Mouse (Mus musculus) hindbrain, embryonic 12.5 days (tissue): ENCODE measurements around the gene Gar1. TPM values are rescaled to one million over a fixed set of nuclear protein-coding genes. Genes with fewer than 3 reads are reported as not detected.

Experiments used
- ATAC-seq: fragments of 200-750 bp; cut with Nextera tagmentation; 2 replicates; pipeline ENCODE4 v1.8.0; 2017; ENCODE audit warnings: moderate TSS enrichment; ENCODE audit not compliant: low FRiP score
- H3K27ac ChIP-seq: fragments of 300-500 bp; sonication (generic); 2 replicates; pipeline ENCODE4 v1.5.1; 2016; ENCODE audit warnings: mild to moderate bottlenecking
- H3K27me3 ChIP-seq: fragments of 300-500 bp; sonication (generic); 2 replicates; pipeline ENCODE4 v1.6.1; 2016; ENCODE audit warnings: mild to moderate bottlenecking
- H3K36me3 ChIP-seq: fragments of 300-500 bp; sonication (generic); 2 replicates; pipeline ENCODE4 v1.6.1; 2016; ENCODE audit warnings: mild to moderate bottlenecking
- H3K4me1 ChIP-seq: fragments of 300-500 bp; sonication (generic); 2 replicates; pipeline ENCODE4 v1.6.1; 2016
- H3K4me2 ChIP-seq: fragments of 300-500 bp; sonication (generic); replicated peaks from 2 replicates; pipeline ENCODE4 v1.6.1; 2016; ENCODE audit warnings: mild to moderate bottlenecking
- H3K4me3 ChIP-seq: fragments of 300-500 bp; sonication (generic); 2 replicates; pipeline ENCODE4 v1.5.1; 2016; ENCODE audit warnings: mild to moderate bottlenecking
- H3K9ac ChIP-seq: fragments of 300-500 bp; sonication (generic); 2 replicates; pipeline ENCODE4 v1.6.1; 2016; ENCODE audit warnings: mild to moderate bottlenecking, moderate library complexity
- H3K9me3 ChIP-seq: fragments of 300-500 bp; sonication (generic); replicated peaks from 2 replicates; pipeline ENCODE4 v1.6.1; 2016; ENCODE audit warnings: mild to moderate bottlenecking
- WGBS: fragments of 180-500 bp; shearing (Covaris S2); methylation state at CpG from one replicate; pipeline ENCODE4 v1.1.7; 2016; 5-methylcytosine and 5-hydroxymethylcytosine counted together
- polyA plus RNA-seq: library from polyadenylated mRNA; unstranded; fragments of >200 nt; fragmentation: Nextera tagmentation; extraction: Ambion mirVana; gene quantifications from 2 replicates; pipeline ENCODE4 v1.2.1, GENCODE M21; 2016

The Gar1 gene
- 77.1 and 80.8 TPM in 2 replicates for polyA plus RNA-seq

DNA sequence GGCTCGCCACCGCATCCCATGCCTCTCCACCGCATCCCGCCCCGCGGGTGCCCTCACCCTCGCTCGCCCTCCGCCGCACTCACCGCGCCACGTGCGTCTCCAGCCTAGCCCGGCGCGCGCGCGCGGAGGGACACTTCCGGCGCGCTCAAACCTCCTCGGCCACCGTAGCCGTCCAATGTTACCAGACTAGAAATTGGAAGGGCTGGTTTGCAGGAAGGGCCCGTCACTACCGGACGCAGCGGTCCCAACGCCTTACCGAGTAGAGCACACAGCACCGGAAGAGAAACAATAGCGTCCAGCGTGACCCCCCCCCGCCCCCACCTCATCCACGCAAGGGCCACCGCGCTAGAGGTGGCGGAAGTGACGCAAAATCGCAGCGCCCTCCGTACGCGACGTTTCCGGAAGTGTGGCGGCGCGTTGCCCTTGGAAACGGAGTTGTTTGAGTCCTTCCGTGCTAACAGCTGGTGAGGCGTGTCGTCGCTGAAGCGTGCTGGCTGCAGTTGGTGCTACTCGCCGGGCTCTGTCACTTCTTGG is at the start of gene Gar1:
Gene Gar1, minus strand, starts transcription at position 362 of the 534 bp plus-strand sequence.
- peak within 1 kb of the TSS; percentile 76 for H3K9ac ChIP-seq
- WGBS: under 1% methylated on average over 60 of the region's 60 CpGs
- H3K4me1 ChIP-seq: peaks cover 11% of the 10 kb centered on the region
- no peaks in the 10 kb centered on the region for H3K27me3 ChIP-seq
- H3K36me3 ChIP-seq: peaks cover 5% of the 10 kb centered on the region; the same call in 1 of the 2 replicates
- peak within 1 kb of the TSS; percentile 64 for H3K4me2 ChIP-seq
- peak; percentile 95 for ATAC-seq
- H3K9me3 ChIP-seq: no peaks in the 10 kb centered on the region
- peak within 1 kb of the TSS; percentile 90 for H3K4me3 ChIP-seq
- H3K27ac ChIP-seq: peak within 1 kb of the TSS; percentile 93

DNA sequence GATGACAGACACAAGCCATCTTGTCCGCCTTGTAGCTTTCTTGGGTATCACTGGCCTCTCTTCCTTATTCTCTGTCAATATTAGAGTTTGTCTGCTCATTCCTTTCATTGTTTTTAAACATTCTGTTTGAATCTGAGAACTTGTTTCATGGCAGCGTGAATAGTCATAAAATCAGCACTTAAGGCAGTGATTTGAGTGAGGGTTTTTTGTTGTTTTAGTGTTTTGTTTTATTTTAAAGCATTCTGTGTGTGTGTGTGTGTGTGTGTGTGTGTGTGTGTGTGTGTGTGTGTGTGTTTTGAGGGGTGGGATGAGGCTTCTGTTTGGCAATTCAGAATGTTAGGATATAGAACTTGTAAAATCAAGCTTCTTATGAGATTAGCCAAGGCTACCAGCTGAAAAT is 48.7 kb upstream of the Gar1 start:
- Histone ChIP-seq H3K4me3 (peak overlapping the region; percentile 67; the same call in 1 of the 2 replicates), H3K4me2 (peak overlapping the region; percentile 88), H3K27ac (no peak overlapping the region), H3K27me3 (0 out of 2 replicates have a peak, but pooled peaks cover 3% of the 10 kb centered on the region), H3K9ac (no peak overlapping the region), H3K4me1 (peaks cover 3% of the 10 kb centered on the region; the same call in 1 of the 2 replicates), H3K9me3 (0 out of 2 replicates have a peak, but pooled peaks cover 4% of the 10 kb centered on the region), H3K36me3 (no peaks in the 10 kb centered on the region)
- ATAC-seq: no peak
- 87% methylated on average over 2 of the region's 2 CpGs for WGBS

DNA sequence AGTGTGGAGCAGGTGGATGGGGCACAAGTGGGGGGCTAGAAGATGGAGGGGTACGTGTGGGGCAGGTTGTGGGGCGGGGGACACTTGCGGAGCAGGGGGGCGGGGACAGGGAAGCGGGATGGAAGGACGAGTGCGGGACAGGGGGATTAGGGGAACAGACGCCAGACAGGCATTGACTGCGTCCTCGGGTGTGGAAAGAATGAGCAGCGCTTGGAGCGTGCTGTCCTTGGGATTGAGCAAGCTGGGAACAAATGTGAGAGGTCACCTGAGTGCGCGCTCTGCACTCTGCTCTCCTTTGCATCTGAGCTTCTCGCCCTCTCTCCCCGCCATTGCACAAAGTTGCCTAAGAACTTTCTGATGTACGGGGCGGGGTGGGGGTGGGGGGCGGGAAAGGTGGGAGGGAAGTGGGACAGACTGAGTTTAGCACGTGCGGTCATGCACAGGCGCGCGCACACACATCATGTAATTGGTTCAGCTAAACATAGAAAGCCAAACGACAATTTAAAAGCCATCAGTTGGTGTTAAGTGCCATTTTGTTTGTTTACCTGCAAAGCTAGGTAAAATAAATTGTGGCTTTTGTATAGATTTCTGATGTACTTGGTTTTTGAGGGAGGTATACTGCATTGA is 48.0 kb upstream of the Gar1 start:
- Histone ChIP-seq H3K9me3 (0 out of 2 replicates have a peak, but pooled peaks cover 4% of the 10 kb centered on the region), H3K27ac (peak overlapping the region; percentile 79), H3K9ac (peak overlapping the region; percentile 76), H3K36me3 (no peaks in the 10 kb centered on the region), H3K4me1 (peaks cover 3% of the 10 kb centered on the region; the same call in 1 of the 2 replicates), H3K4me2 (peak overlapping the region; percentile 88), H3K27me3 (0 out of 2 replicates have a peak, but pooled peaks cover 3% of the 10 kb centered on the region), H3K4me3 (peak overlapping the region; percentile 67)
- 0% methylated on average over 25 of the region's 25 CpGs for WGBS
- peak; percentile 61 for ATAC-seq

DNA sequence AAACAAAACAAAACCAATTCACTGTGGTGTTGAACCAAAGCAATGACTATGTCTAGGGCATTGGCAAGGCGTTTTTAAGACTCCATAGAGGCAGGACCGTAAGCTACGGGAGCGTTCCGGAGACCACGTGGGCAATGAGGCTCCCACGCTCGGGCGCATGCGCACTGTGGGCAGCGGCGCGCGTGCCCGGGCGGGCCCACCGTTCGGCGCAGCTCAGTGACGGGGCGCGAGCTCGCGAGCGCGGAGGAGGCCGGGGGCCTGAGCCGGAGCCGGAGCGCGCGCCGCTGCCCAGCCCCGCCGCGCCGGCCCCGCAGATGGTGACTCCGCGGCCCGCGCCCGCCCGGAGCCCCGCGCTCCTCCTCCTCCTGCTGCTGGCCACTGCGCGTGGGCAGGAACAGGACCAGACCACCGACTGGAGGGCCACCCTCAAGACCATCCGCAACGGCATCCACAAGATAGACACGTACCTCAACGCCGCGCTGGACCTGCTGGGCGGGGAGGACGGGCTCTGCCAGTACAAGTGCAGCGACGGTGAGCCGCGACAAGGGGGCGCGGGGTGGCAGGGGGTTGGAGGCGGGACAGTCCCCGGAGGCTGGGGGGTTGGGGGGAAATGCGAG is 47.3 kb upstream of the Gar1 start, which contains the start of gene Pla2g12a:
Gene Pla2g12a, plus strand, starts transcription at position 202 of the 617 bp plus-strand sequence.
- peak within 1 kb of the TSS; percentile 79 for H3K27ac ChIP-seq
- H3K36me3 ChIP-seq: no peaks in the 10 kb centered on the region
- peaks cover 3% of the 10 kb centered on the region; the same call in 1 of the 2 replicates for H3K4me1 ChIP-seq
- under 1% methylated on average over 58 of the region's 66 CpGs for WGBS
- H3K4me2 ChIP-seq: peak within 1 kb of the TSS; percentile 88
- H3K9me3 ChIP-seq: 0 out of 2 replicates have a peak, but pooled peaks cover 4% of the 10 kb centered on the region
- peak; percentile 96 for ATAC-seq
- peak within 1 kb of the TSS; percentile 76 for H3K9ac ChIP-seq
- H3K27me3 ChIP-seq: 0 out of 2 replicates have a peak, but pooled peaks cover 3% of the 10 kb centered on the region
- peak within 1 kb of the TSS; percentile 67 for H3K4me3 ChIP-seq

DNA sequence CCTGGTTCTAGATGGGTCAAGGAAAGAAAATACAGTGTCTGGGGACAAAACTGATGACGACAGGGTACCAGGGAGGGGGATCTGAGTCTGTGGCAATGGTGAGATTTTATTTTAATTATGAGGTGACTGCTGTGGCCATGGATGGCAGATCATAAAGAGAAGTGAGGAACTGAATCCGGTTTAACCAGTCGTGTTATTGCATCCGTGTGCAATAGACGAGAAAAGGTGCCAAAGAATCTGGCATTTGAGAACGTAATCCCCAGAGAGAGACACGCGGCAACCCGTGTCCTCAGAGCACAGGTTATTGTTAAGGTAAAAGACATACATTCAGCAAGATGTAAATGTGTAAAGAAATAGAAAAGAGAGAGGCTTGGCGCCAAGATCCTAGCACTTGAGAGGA is 46.1 kb upstream of the Gar1 start:
- ATAC-seq: no peak
- Histone ChIP-seq H3K4me2 (no peak overlapping the region), H3K9me3 (0 out of 2 replicates have a peak, but pooled peaks cover 4% of the 10 kb centered on the region), H3K9ac (no peak overlapping the region), H3K27me3 (0 out of 2 replicates have a peak, but pooled peaks cover 3% of the 10 kb centered on the region), H3K27ac (no peak overlapping the region), H3K4me3 (no peak overlapping the region), H3K36me3 (no peaks in the 10 kb centered on the region), H3K4me1 (peaks cover 3% of the 10 kb centered on the region; the same call in 1 of the 2 replicates)
- WGBS: 94% methylated on average over 10 of the region's 10 CpGs

DNA sequence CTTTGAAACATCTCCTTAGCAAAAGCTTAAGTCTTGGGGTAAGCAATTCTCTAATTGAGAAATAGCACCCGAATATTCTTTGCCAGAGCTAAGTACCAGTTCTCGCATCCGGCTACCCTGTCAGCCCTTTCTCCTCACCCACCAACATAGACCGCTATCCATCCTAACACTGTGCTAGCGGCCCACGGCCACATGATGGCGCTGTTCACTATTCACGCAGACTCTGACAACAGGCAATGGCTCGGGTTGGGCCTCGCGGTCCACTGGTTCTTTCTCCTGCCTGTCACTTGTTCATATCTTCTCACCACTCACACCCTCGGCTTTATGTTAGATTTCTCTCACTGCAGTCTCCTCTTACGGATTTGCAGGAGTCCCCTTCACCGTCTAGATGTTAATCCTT is 32.5 kb upstream of the Gar1 start:
- Histone ChIP-seq H3K9ac (no peak overlapping the region), H3K9me3 (no peaks in the 10 kb centered on the region), H3K27me3 (no peaks in the 10 kb centered on the region), H3K4me3 (no peak overlapping the region), H3K4me1 (no peaks in the 10 kb centered on the region), H3K36me3 (no peaks in the 10 kb centered on the region), H3K4me2 (no peak overlapping the region), H3K27ac (no peak overlapping the region)
- WGBS: 52% methylated on average over 14 of the region's 14 CpGs
- no peak for ATAC-seq

DNA sequence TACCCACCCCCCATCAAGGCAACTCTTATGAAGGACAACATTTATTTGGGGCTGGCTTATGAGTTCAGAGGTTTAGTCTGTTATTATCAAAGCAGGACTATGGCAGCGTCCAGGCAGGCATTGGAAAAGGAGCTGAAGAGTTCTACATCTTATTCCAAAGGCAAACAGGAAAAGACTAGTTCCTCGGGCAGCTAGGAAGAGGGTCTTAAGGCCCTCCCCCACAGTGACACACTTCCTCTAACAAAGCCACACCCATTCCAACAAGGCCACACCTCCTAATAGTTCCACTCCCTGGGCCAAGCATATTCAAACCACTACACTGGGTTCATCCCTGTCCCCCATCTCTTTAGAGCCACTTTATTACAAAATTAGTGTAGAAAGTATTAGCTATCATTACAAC is 31.4 kb upstream of the Gar1 start:
- H3K4me3 ChIP-seq: no peak overlapping the region
- 73% methylated on average over 2 of the region's 2 CpGs for WGBS
- ATAC-seq: no peak
- 0 out of 2 replicates have a peak, but pooled peaks cover 3% of the 10 kb centered on the region for H3K9me3 ChIP-seq
- no peaks in the 10 kb centered on the region for H3K4me1 ChIP-seq
- no peak overlapping the region for H3K9ac ChIP-seq
- H3K27ac ChIP-seq: no peak overlapping the region
- H3K27me3 ChIP-seq: no peaks in the 10 kb centered on the region
- H3K4me2 ChIP-seq: no peak overlapping the region
- H3K36me3 ChIP-seq: no peaks in the 10 kb centered on the region

DNA sequence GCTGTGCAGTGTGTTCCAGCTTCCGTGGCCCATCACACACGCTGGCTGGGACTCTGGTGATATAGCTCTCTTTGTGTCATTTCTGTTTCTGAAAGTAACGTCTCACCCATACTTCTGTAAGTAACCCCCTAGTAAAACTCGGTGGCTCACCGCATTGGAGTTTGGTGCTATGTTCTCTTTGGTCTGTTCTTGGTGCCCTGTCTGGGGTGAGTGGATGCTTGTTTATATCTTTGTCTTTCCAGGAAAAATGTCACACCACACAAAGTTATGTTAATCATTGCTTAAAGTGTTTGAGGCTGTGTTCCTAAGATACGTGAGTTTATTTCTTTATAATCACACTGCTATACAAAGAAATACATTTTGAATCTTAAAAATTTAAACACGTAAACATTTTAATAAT is 15.7 kb upstream of the Gar1 start:
- Histone ChIP-seq H3K27me3 (no peaks in the 10 kb centered on the region), H3K9ac (no peak overlapping the region), H3K4me1 (no peaks in the 10 kb centered on the region), H3K4me2 (no peak overlapping the region), H3K36me3 (no peaks in the 10 kb centered on the region), H3K4me3 (no peak overlapping the region), H3K27ac (no peak overlapping the region), H3K9me3 (no peaks in the 10 kb centered on the region)
- WGBS: 85% methylated on average over 7 of the region's 7 CpGs
- no peak for ATAC-seq

DNA sequence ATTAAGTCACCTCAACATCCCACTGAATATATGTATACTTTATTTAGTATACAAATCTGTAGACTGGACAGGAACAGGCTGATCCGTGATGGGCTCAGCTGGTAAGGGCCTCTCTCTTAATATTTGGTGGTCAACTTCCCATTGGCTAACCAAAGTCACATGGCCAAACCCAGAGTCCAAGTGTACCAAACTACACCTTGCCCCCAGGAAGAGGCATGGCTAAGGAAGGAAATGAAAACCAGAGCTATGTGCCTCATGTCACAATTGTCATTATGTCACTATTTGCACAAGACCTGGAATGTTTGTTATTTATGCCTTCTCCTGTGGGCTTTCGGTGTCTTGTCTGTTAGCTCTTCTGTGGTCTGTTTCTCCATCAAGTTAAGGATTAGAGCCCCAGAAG is 14.7 kb upstream of the Gar1 start:
- H3K27me3 ChIP-seq: no peaks in the 10 kb centered on the region
- no peak overlapping the region for H3K27ac ChIP-seq
- H3K4me3 ChIP-seq: no peak overlapping the region
- no peak for ATAC-seq
- 92% methylated on average over 2 of the region's 2 CpGs for WGBS
- no peaks in the 10 kb centered on the region for H3K9me3 ChIP-seq
- no peak overlapping the region for H3K4me2 ChIP-seq
- no peaks in the 10 kb centered on the region for H3K4me1 ChIP-seq
- no peak overlapping the region for H3K9ac ChIP-seq
- no peaks in the 10 kb centered on the region for H3K36me3 ChIP-seq

DNA sequence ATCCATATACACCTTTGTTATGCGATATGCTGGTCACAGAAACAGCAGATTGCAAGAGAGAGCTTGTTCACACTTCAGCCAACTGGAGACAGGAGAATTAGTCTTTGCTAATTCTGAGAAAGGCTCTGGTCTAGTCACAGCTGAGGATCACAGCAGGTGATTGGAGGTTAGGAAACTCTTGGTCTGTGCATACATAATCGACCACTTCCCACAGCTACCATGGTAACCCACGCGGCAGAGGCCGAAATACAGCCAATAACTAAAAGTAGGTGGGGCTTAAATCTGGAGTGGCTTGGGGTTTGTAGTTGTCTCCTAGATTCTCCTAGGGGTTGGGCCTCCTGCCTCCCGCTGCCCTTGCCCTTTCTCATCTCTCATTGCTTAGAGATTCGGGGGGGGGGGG is 6.8 kb upstream of the Gar1 start:
- no peak overlapping the region for H3K4me2 ChIP-seq
- no peak for ATAC-seq
- no peaks in the 10 kb centered on the region for H3K27me3 ChIP-seq
- H3K36me3 ChIP-seq: no peaks in the 10 kb centered on the region
- H3K4me3 ChIP-seq: no peak overlapping the region
- H3K27ac ChIP-seq: no peak overlapping the region
- no peak overlapping the region for H3K9ac ChIP-seq
- H3K9me3 ChIP-seq: no peaks in the 10 kb centered on the region
- H3K4me1 ChIP-seq: peaks cover 4% of the 10 kb centered on the region; the same call in 1 of the 2 replicates
- WGBS: 48% methylated on average over 7 of the region's 7 CpGs

DNA sequence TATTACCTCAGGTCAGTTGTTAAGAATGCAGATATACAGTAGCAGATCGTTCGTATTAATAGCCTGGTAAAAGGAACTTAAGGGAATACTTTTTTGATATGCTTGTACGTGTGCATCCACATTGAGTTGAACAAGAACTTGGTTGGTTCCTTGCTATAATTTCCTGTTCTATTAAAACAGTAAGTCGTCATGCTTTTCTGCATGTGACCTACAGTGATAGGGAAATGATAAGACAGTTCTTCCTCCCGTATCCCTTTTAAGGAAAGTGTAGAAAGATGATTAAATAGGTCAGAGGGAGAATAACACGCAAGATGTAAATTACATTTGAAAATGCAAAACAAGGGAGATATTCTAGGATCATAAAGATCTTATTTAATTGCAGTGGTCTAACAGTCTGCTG is 5.8 kb upstream of the Gar1 start:
- Histone ChIP-seq H3K4me2 (no peak overlapping the region), H3K9ac (no peak overlapping the region), H3K27me3 (no peaks in the 10 kb centered on the region), H3K4me1 (peaks cover 4% of the 10 kb centered on the region; the same call in 1 of the 2 replicates), H3K27ac (no peak overlapping the region), H3K9me3 (no peaks in the 10 kb centered on the region), H3K36me3 (no peaks in the 10 kb centered on the region), H3K4me3 (no peak overlapping the region)
- 89% methylated on average over 6 of the region's 6 CpGs for WGBS
- ATAC-seq: no peak

DNA sequence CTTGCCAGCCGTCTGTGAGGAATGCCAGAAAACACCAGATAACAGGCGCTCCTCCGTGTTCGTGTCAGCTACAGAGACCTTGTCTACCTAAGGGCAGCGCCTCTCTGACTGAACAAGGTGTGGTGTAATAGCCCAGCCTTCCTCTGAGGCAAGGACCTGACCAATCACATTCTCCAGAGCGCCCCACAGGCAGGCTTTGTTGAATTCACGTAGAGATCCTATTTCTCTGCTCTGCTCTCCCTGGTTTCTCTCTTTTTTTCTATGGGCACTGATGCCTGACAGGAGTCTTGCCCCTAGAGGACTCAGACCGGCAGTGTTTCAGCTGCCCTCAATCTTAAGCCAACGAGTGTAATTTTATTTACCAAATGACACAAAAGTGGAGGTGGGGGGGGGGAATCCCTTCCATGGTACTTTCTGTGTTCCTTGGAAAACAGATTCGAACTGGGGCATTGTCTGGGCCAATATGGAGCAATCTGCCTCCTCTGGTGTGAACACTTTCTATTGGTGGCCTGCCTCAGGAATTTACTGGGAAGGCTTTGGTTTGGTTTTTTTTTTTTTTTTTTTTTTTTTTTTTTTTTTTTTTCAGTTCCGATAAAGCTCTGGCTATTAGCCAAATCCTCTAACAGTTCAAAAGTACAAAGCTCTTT is 5.0 kb upstream of the Gar1 start:
- peaks cover 4% of the 10 kb centered on the region; the same call in 1 of the 2 replicates for H3K4me1 ChIP-seq
- H3K27ac ChIP-seq: no peak overlapping the region
- no peaks in the 10 kb centered on the region for H3K27me3 ChIP-seq
- WGBS: 19% methylated on average over 11 of the region's 11 CpGs
- H3K4me2 ChIP-seq: 0 out of 2 replicates have a peak overlapping the region, but pooled peaks have one; percentile 13
- H3K9ac ChIP-seq: no peak overlapping the region
- H3K4me3 ChIP-seq: no peak overlapping the region
- no peaks in the 10 kb centered on the region for H3K9me3 ChIP-seq
- H3K36me3 ChIP-seq: no peaks in the 10 kb centered on the region
- ATAC-seq: no peak
